Mouse (Mus musculus): ENCODE data around the gene 1500009L16Rik.

DNA sequence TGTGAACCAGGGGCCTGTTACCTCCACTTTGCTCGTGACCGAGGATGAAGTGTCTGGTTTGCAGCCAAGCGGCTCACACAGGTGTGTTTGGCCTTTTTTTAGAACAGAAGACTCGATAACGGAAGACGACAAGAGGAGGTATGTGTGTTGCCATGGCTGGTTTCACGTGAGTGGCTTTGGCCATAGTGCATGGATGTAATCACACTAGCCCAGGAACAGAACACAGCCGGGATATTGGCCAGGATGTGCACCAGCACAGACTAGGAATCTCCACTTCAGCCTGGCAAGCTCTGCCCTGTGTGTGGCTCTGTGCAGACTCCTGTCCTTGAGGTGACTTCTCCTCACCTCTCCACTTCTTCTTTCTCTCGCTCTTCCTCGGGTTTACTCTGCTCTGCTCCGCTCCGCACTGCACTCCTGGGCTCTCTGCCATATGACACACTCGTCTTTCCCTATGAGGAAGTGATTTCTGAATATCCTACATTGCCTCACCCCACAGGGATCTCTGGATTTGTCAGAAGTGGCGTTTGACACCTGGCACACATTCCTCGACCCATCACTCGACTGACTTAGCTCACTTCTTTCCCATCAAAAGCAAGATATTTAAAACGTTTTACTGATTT lies 34.8 kb downstream of the 1500009L16Rik start:
- no peak for TF ChIP-seq CTCF (IDR thresholded peaks at IDR 0.05; ENCODE audit: insufficient read depth, low read depth, low read length)
- TF ChIP-seq POLR2A (IDR thresholded peaks at IDR 0.05; ENCODE audit: insufficient read depth, low read depth, low read length) = no peak
